Mouse (Mus musculus) liver (tissue): ENCODE data around the gene Trappc2.
A peak's percentile ranks its signal among the peaks of the same experiment; 100 is the strongest.

Experiments used
- DNase-seq: peaks from one replicate; pipeline ENCODE4 v3.0.0-alpha.2; 2020; ENCODE audit warnings: mixed read lengths

Gene Trappc2

GRCm38 (mm10) chrX:166440036-166440615 lies at the start of gene Trappc2:
Gene Trappc2 (plus strand): TSS chrX:166440574.
- DNase-seq: no peak

- no peak for DNase-seq
Observed at GRCm38 (mm10) chrX:166393753-166394152, 46.6 kb upstream of the Trappc2 start.

DNA sequence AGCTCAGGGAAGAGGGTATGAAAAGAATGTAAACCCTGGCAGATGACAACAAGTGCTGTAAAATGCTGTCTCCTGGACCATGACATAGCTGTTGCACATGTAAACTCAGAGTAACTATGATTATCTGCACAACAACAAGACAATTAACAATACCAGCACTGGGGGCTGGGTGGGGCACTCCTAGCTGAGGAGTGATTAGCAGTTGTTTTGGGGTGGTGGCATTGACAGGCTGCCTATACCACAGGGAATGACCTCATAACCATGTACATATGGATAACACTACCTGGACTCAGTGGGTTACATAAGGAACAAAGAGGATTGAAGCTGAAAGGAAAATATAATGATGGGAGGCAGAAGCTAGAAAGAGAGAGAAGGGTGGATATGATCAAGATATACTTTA lies 32.5 kb upstream of the Trappc2 start:
- no peak for DNase-seq

GRCm38 (mm10) chrX:166416196-166416595 lies 24.2 kb upstream of the Trappc2 start:
- peak; percentile 19 for DNase-seq

- no peak for DNase-seq
Observed at GRCm38 (mm10) chrX:166434812-166435211, 5.6 kb upstream of the Trappc2 start.

DNA sequence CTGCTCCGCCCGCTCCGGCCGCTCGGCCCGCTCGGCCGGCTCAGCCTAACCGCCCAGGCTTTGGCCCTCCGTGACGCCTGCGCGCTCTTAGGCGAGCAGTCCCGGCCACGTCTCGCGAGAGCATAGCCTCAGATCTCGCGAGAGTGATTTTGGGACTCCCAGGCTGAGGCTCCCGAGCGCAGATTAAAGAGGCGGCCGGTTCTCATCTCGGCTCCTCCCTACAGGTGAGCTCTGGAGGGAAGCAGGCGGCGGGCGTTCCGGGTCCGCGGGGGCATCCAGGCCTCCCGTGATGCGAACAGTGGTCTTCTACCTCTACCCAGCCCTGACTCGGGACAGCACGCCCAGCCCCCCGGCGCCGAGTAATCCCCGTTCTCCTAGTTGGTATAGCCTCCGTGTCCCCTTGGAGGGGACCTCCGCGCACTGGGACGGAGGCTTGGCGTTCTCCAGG lies 266 bp downstream of the Trappc2 start, which contains the start of gene Ofd1:
Ofd1 (minus strand) TSS at position 89 of the 448 bp plus-strand sequence.
- peak; percentile 92 for DNase-seq

DNA sequence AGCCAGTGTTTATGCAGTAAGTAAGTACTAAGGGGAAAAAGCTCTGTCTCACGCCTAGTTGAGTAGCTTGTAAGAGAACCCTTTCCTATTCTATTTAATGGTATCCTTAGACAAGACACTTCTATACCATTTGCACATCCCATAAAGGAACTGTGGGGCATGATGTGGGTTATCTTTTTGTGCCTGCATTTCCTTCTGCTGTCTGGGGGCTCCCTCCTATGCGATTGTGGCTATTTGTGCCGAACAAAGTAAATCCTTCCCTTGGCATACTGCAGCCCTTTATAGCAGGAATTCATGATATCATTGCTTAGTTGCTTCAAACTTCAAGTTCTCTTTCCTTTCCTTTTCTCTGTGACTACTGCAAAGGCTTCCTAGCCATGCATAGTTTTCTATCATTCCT lies 4.2 kb downstream of the Trappc2 start:
- DNase-seq: no peak

GRCm38 (mm10) chrX:166453532-166453931 lies 13.2 kb downstream of the Trappc2 start:
- no peak for DNase-seq

DNA sequence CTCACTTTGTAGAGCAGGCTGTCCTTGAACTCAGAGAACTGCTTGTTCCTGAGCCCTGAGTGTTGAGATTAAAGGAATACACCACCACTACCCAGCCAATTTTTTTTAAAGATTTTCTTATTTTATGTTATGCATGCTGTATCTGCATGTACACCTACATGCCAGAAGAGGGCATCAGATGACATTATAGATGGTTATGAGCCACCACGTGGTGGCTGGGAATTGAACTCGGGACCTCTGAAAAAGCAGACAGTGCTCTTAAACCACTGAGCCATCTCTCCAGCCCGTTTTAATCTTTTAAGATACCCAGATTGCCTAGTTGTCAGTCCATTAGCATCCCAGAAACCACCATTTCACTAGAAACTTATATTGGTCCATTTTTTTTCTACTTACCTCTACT lies 14.0 kb downstream of the Trappc2 start:
- no peak for DNase-seq

- DNase-seq: no peak
Observed at GRCm38 (mm10) chrX:166455525-166455924, 15.2 kb downstream of the Trappc2 start.

- no peak for DNase-seq
Observed at GRCm38 (mm10) chrX:166468321-166468720, 27.9 kb downstream of the Trappc2 start.

- DNase-seq: no peak
Observed at GRCm38 (mm10) chrX:166472612-166473011, 32.2 kb downstream of the Trappc2 start.

DNA sequence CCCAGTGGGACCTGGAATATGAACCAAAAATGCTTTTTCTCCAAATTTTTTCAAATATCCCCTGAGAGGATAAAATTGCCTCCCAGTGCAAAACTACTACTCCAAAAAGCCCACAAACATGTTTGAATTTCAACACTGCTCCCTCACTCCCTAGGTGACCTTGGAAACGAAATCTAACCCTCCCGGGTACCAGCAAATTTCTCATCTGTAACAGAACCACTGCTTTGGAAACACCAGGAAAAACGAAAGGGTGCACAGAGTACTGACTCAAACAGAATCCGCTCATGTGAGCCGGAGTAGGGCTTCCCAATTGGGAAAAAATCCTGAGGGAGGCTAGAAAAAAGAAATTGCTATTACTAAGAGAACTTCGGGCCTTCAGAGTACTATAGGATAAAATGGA lies 37.0 kb downstream of the Trappc2 start:
- no peak for DNase-seq

GRCm38 (mm10) chrX:166478631-166479364 lies 38.4 kb downstream of the Trappc2 start:
- DNase-seq: peak; percentile 12

DNA sequence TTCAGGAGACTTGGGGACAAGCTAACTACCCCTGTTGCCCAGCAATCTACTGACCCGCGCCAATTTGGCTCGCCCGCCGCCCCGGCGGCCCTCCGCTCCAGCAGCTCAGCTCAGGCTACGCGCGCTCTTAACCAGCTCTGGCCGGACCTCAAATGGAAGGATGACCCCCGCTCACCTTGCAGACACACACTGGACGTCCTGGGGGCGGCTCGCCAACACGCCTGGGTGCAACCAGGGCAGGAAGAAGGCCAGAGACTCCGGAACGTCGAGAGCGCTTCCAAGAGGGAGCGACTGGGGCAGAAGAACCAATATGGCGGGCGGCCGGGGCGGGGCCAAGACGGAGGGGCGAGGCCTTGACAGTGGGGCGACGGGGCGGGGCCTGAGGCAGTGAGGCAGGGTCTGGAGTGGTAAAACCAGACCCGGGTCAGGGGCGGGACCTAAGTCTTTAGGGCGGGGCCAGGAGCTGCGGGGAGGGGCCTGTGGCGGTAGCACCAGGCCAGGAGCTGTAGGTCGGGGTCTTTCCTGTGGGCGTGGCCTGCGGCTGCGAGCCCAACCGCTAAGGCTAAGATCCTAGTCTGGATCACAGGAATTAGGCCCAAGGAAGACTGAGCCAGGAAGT lies 39.1 kb downstream of the Trappc2 start, which contains the start of gene Rab9:
Rab9 (minus strand) TSS at position 503 of the 619 bp plus-strand sequence.
- DNase-seq: peak; percentile 97

DNA sequence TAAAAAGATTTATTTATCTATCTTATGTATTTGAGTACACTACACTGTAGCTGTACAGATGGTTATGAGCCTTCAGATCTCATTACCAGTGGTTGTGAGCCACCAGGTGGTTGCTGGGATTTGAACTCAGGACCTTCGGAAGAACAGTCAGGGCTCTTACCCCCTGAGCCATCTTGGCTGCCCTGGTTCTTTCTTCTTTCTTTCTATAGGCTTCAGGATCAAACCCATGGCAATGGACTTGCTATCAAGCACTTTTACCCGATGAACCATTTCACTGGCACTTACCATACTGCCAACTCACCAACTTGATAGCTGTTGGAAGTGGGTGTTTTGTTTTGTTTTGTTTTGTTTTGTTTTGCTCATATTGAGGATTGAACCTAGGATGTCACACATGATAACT lies 54.7 kb downstream of the Trappc2 start:
- DNase-seq: no peak

DNA sequence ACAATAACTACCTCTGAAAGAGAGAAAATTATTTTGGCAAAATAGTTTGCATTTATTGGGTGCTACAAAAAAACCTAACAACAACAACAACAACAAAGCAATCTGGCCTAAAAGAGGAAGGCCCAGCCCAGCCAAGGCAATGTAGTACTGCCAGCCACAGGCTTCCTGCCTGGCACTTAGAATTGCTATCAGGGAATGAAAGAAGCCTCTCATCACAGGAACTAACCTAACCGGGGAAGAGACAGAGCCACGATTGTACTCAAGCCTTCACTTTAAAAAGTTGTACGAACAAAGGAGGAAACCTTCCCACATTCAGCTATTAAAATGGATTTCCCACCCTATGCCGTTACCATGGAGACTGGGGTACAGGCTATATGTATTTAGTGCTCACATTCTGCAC lies 57.4 kb downstream of the Trappc2 start:
- DNase-seq: no peak

GRCm38 (mm10) chrX:166499496-166500190 lies 59.3 kb downstream of the Trappc2 start:
- no peak for DNase-seq
